Mouse (Mus musculus) C2C12 (cell line): ENCODE results near the gene Tnp2.

Experiments
- CEBPB ChIP-seq: IDR thresholded peaks from one replicate; pipeline ENCODE4 v1.6.1; 2011; ENCODE audit warnings: low read depth, mild to moderate bottlenecking, control low read depth, moderate library complexity
- CTCF ChIP-seq: IDR thresholded peaks from one replicate; pipeline ENCODE4 v1.5.1; 2011; ENCODE audit not compliant: control insufficient read depth, insufficient read depth, insufficient read length
- MAX ChIP-seq: IDR thresholded peaks from one replicate; pipeline ENCODE4 v1.6.1; 2011; ENCODE audit warnings: mild to moderate bottlenecking, control low read depth
- MYOD1 ChIP-seq: IDR thresholded peaks from one replicate; pipeline ENCODE4 v1.6.1; 2011; ENCODE audit warnings: low read depth; ENCODE audit not compliant: control insufficient read depth, insufficient read length
- MYOG ChIP-seq: IDR thresholded peaks from one replicate; pipeline ENCODE4 v1.6.1; 2011; ENCODE audit not compliant: control insufficient read depth, insufficient read length; ENCODE audit errors: extremely low read depth
- USF1 ChIP-seq: IDR thresholded peaks from one replicate; pipeline ENCODE4 v1.6.1; 2011; ENCODE audit warnings: low read depth, mild to moderate bottlenecking, control low read depth, moderate library complexity

GRCm38 (mm10) chr16:10781862-10782371 is 6.5 kb downstream of the Tnp2 start:
- TF ChIP-seq USF1 (no peak), CTCF (no peak), MYOG (no peak), MAX (no peak), MYOD1 (peak; percentile 56), CEBPB (no peak)
